Mouse (Mus musculus) forebrain, embryonic 16.5 days (tissue): ENCODE measurements around the gene Plcb1. TPM values are rescaled to one million over a fixed set of nuclear protein-coding genes. Genes with fewer than 3 reads are reported as not detected.

Experiments
- ATAC-seq: fragments of 200-750 bp; cut with Nextera tagmentation; 2 replicates; pipeline ENCODE4 v1.8.0; 2017; ENCODE audit warnings: mild to moderate bottlenecking, moderate library complexity
- H3K27ac ChIP-seq: fragments of 300-500 bp; sonication (generic); 2 replicates; pipeline ENCODE4 v1.5.1; 2014; ENCODE audit warnings: low read length, control low read depth
- H3K27me3 ChIP-seq: fragments of 300-500 bp; sonication (generic); replicated peaks from 2 replicates; pipeline ENCODE4 v1.6.1; 2014; ENCODE audit warnings: low read length; ENCODE audit not compliant: control insufficient read depth, insufficient read depth
- H3K36me3 ChIP-seq: fragments of 300-500 bp; sonication (generic); 2 replicates; pipeline ENCODE4 v1.6.1; 2014; ENCODE audit not compliant: control insufficient read depth, insufficient read depth
- H3K4me1 ChIP-seq: fragments of 300-500 bp; sonication (generic); replicated peaks from 2 replicates; pipeline ENCODE4 v1.6.1; 2014; ENCODE audit warnings: low read length; ENCODE audit not compliant: control insufficient read depth, insufficient read depth
- H3K4me2 ChIP-seq: fragments of 300-500 bp; sonication (generic); 2 replicates; pipeline ENCODE4 v1.6.1; 2014; ENCODE audit warnings: mild to moderate bottlenecking, low read length, control low read depth
- H3K4me3 ChIP-seq: fragments of 300-500 bp; sonication (generic); replicated peaks from 2 replicates; pipeline ENCODE4 v1.5.1; 2014; ENCODE audit warnings: mild to moderate bottlenecking, low read length, control low read depth
- H3K9ac ChIP-seq: fragments of 300-500 bp; sonication (generic); replicated peaks from 2 replicates; pipeline ENCODE4 v1.6.1; 2014; ENCODE audit warnings: low read depth, low read length, control low read depth
- H3K9me3 ChIP-seq: fragments of 300-500 bp; sonication (generic); 2 replicates; pipeline ENCODE4 v1.6.1; 2016; ENCODE audit warnings: low read length; ENCODE audit not compliant: control insufficient read depth
- WGBS: fragments of 180-500 bp; shearing (Covaris S2); extraction: QIAGEN DNeasy Blood & Tissue Kit; methylation state at CpG from one replicate; pipeline ENCODE4 v1.1.7; 2014; 5-methylcytosine and 5-hydroxymethylcytosine counted together
- polyA plus RNA-seq: library from polyadenylated mRNA; unstranded; fragments of >200 nt; fragmentation: Nextera tagmentation; extraction: Ambion mirVana; gene quantifications from 2 replicates; pipeline ENCODE4 v1.2.1, GENCODE M21; 2015

The Plcb1 gene
- polyA plus RNA-seq, 1 experiment from 2014 or later = 49.4 TPM

DNA sequence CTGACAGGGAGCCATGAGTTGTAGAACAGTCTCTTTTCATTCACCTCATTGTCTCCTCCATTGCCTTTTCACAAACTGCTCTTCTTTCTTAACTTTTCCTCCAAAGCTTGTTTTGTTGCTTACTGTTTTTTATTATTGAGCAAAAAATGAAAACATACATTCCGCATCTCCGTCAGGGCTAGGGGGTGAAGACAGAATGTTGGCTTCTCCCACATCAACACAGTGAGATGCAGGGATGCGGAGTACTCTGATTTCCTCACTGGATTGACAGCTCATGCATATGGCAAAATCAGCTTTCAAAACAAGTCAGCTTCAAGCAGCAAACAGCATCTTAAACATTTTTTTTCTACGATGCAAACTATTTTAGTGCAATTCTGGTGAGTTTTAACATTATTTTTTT is 108.9 kb downstream of the Plcb1 start:
- 65% methylated on average over 4 of the region's 4 CpGs for WGBS
- Histone ChIP-seq H3K4me3 (no peak overlapping the region), H3K36me3 (no peaks in the 10 kb centered on the region), H3K4me2 (no peak overlapping the region), H3K27me3 (no peaks in the 10 kb centered on the region), H3K9ac (no peak overlapping the region), H3K4me1 (no peaks in the 10 kb centered on the region), H3K27ac (no peak overlapping the region), H3K9me3 (no peaks in the 10 kb centered on the region)
- peak; percentile 65; the same call in 1 of the 2 replicates for ATAC-seq

DNA sequence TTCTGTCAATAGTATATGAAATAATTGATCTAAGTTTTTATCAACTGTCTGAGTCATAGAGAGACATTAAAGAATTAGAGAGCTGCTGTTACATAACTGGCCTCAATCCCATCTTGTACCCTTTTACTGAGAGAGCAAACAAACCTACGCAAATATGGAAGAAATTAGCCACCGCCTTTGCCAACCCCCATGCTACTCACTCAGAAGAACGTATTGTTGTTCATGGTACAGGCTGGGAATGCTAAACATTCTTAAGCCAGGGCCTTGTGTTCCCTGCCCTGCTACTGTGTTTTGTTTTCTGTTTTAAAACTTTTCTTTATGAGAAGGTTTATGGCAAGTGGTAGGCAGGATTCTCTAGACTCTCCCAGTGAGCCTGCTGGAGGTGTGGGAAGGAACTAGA is 110.3 kb downstream of the Plcb1 start:
- Histone ChIP-seq H3K36me3 (no peaks in the 10 kb centered on the region), H3K9ac (no peak overlapping the region), H3K9me3 (no peaks in the 10 kb centered on the region), H3K4me2 (no peak overlapping the region), H3K4me1 (no peaks in the 10 kb centered on the region), H3K4me3 (no peak overlapping the region), H3K27ac (no peak overlapping the region), H3K27me3 (no peaks in the 10 kb centered on the region)
- WGBS = 77% methylated on average over 3 of the region's 3 CpGs
- ATAC-seq = no peak

DNA sequence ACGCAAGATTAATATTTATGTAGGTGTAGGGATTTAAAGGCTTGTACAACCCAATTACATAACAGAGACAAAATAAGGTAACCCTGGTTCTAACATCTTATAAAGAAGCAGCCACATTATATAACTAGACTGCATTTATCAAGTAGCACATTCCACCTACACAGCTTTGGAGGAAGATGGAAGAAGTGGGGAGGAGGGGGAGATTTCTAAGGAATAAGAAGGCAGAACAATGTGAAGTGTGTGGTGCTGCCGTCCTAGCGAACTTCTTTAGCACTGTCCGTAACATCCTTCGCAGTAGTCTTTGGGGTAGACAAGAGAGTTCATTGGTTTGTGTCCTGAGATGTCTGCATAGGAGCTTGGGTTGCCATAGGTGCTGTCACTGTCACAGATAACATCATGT is 111.2 kb downstream of the Plcb1 start:
- 91% methylated on average over 5 of the region's 5 CpGs for whole genome bisulfite sequencing
- no peak overlapping the region for H3K4me2 ChIP-seq
- H3K27ac ChIP-seq = no peak overlapping the region
- no peaks in the 10 kb centered on the region for H3K9me3 ChIP-seq
- no peak for ATAC-seq
- no peaks in the 10 kb centered on the region for H3K36me3 ChIP-seq
- H3K4me3 ChIP-seq = no peak overlapping the region
- no peaks in the 10 kb centered on the region for H3K27me3 ChIP-seq
- no peaks in the 10 kb centered on the region for H3K4me1 ChIP-seq
- H3K9ac ChIP-seq = no peak overlapping the region

DNA sequence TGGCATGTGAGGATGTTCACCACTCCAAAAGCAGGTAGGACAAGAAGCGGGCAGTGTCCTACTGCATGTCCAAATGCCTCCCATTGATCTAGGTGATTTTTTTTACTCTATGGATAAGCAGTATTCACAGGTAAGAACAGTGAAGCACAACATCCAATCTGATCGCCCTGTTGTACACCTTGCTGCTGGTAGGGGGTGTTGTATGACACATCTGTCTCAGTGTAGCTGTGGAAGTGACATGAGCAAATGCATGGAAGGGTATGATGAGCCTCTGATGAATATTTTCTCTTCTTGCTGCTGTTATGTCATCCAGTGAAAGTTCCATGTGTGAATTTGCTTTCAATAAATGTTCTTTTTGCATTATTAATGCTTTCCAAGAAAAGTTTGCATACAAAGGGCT is 115.7 kb downstream of the Plcb1 start:
- Histone ChIP-seq H3K4me1 (no peaks in the 10 kb centered on the region), H3K27me3 (no peaks in the 10 kb centered on the region), H3K4me3 (no peak overlapping the region), H3K36me3 (no peaks in the 10 kb centered on the region), H3K9me3 (no peaks in the 10 kb centered on the region), H3K27ac (no peak overlapping the region), H3K4me2 (no peak overlapping the region), H3K9ac (no peak overlapping the region)
- ATAC-seq = no peak
- WGBS = 88% methylated on average over 2 of the region's 2 CpGs

DNA sequence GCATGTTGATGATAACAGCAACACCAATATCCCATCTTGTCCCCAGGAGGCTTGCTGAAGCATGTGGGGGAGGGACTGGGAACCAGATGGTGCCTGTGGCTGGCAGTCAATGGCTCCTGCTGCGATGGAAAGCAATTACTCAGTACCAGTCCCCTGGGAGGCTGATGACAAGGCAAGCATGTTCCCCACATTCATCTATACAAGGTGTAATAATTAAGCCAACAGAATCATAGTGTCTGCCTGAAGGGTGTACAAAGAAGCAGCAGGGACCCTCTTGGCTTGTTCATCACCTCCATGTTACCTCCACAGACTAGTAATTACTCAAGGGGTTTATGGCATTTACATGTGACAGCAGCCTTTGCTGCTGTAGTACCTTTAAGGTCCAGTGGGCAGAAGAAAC is 125.0 kb downstream of the Plcb1 start:
- 0% methylated on average over 1 of the region's 1 CpGs for WGBS
- H3K27ac ChIP-seq = 0 out of 2 replicates have a peak overlapping the region, but pooled peaks have one; percentile 6
- ATAC-seq = peak; percentile 88

DNA sequence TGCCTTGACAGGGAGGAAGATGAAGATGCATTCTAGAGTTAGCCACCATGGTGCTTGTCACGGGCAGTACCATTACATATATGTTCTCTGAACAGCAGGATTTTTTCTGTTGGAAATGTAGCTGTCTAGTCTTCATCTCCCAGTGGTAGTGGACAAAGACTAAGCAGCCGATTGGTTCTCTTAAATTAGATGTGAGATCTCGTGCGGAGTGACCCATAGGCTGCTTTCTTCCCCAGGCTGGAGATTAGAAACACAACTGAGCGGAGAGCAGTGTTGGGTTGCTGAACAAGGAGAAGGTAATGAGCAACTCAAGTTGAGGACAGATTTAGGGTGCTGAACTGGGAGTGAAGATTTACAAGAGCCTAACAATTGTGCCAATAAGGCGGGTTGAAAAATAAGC is 125.5 kb downstream of the Plcb1 start:
- no peak for ATAC-seq
- WGBS = 83% methylated on average over 6 of the region's 6 CpGs

More for the DNA sequence above, 125.0 kb downstream of the Plcb1 start:
- no peaks in the 10 kb centered on the region for H3K36me3 ChIP-seq
- peaks cover 23% of the 10 kb centered on the region for H3K4me1 ChIP-seq
- no peaks in the 10 kb centered on the region for H3K9me3 ChIP-seq
- H3K4me3 ChIP-seq = no peak overlapping the region
- no peaks in the 10 kb centered on the region for H3K27me3 ChIP-seq
- H3K9ac ChIP-seq = no peak overlapping the region
- no peak overlapping the region for H3K4me2 ChIP-seq

DNA sequence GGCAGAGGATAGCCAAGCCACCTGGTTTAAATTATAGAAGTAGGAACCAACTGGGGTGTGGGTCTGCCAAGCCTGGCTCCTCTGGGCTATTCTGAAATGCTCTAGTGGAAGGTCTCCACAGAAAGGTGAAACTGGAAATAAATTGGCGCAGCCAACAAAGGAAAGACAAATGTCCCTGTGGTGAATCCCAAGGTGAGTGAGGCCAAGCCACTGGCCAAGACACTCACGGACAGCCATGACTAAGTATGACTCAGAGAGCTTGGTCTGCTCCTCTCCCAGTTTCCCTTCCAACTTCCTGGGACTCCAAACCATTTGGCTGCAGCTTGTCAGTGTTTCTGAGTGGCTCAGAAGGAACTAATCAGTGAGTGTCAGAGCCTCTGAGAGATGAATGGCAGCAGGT is 126.7 kb downstream of the Plcb1 start:
- H3K4me1 ChIP-seq = peaks cover 23% of the 10 kb centered on the region
- 78% methylated on average over 2 of the region's 2 CpGs for WGBS
- ATAC-seq = no peak
- H3K4me3 ChIP-seq = no peak overlapping the region
- no peak overlapping the region for H3K9ac ChIP-seq
- H3K27me3 ChIP-seq = no peaks in the 10 kb centered on the region
- H3K27ac ChIP-seq = 0 out of 2 replicates have a peak overlapping the region, but pooled peaks have one; percentile 18
- no peak overlapping the region for H3K4me2 ChIP-seq
- H3K36me3 ChIP-seq = no peaks in the 10 kb centered on the region
- no peaks in the 10 kb centered on the region for H3K9me3 ChIP-seq

More for the DNA sequence above, 125.5 kb downstream of the Plcb1 start:
- H3K4me3 ChIP-seq = no peak overlapping the region
- no peaks in the 10 kb centered on the region for H3K27me3 ChIP-seq
- peaks cover 23% of the 10 kb centered on the region for H3K4me1 ChIP-seq
- H3K9me3 ChIP-seq = no peaks in the 10 kb centered on the region
- H3K4me2 ChIP-seq = no peak overlapping the region
- H3K36me3 ChIP-seq = no peaks in the 10 kb centered on the region
- H3K9ac ChIP-seq = no peak overlapping the region
- no peak overlapping the region for H3K27ac ChIP-seq

DNA sequence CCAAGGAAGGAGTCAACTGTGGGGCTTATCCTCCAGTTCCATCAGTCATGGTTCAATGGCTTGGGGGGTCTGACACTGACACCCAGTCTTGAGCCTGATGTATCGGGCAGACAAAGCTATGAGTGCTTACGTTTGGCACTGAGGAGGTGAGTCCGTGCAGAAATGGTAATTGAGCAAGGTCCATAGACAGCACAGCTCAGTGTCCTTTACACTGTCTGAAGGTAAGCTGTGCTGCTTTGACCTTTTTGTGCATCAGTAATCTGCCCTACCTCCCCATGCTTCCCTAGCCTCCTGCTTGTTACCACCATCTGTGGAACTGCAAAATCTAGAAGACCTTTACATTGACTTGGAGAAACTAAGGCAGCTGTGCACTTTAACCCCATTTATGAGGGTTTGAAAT is 127.7 kb downstream of the Plcb1 start:
- Histone ChIP-seq H3K9me3 (no peaks in the 10 kb centered on the region), H3K4me2 (no peak overlapping the region), H3K9ac (no peak overlapping the region), H3K27me3 (no peaks in the 10 kb centered on the region), H3K4me3 (no peak overlapping the region), H3K4me1 (peaks cover 23% of the 10 kb centered on the region), H3K36me3 (no peaks in the 10 kb centered on the region), H3K27ac (peak overlapping the region; percentile 45)
- 78% methylated on average over 3 of the region's 3 CpGs for WGBS
- no peak for ATAC-seq

DNA sequence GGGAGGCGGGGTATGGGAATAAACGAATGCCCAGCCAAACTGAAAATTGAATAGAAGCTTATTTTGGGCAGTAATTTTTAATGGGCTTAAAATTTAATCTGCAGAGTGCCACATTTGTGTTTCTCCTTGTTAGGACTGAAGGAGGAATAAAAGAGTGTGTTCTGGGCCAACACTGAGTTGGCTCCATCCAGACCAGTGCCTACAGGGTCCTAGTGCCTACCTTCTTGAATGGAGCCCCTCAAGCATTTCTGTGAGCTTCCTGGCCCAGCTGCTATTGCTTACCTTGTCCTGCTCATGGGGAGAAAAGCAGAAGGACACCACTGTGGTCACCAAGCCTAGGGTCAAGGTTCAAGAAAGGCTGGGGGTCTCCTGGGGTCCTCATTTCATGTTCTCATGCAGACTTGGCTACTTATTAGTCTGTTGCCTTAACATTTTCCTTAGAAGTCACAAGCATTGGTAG is 128.3 kb downstream of the Plcb1 start:
- WGBS = 50% methylated on average over 2 of the region's 2 CpGs
- Histone ChIP-seq H3K9me3 (no peaks in the 10 kb centered on the region), H3K4me1 (peaks cover 23% of the 10 kb centered on the region), H3K27ac (peak overlapping the region; percentile 45; the same call in 1 of the 2 replicates), H3K4me2 (no peak overlapping the region), H3K4me3 (no peak overlapping the region), H3K9ac (no peak overlapping the region), H3K27me3 (no peaks in the 10 kb centered on the region), H3K36me3 (no peaks in the 10 kb centered on the region)
- ATAC-seq = peak; percentile 70

DNA sequence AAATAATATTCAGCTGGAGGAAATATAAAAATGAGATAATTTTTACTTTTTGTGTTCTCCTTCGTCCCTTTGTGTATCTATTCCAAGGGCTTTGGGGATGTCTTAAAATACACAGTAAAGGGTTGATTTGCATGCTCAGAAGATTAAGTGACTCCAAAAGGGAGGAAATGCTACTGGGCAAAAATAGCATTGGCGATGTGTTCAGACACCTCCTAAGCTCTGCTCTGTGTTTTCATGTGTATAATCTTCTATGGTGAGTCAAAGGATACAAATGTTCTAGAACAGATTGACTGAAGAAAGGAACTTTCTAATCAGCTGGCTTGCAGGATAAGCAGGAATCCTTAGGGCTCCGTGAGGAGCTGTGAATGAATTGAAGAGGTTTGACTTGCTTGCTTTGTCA is 129.2 kb downstream of the Plcb1 start:
- peaks cover 23% of the 10 kb centered on the region for H3K4me1 ChIP-seq
- WGBS = 69% methylated on average over 3 of the region's 3 CpGs
- no peaks in the 10 kb centered on the region for H3K9me3 ChIP-seq
- no peak overlapping the region for H3K4me3 ChIP-seq
- no peaks in the 10 kb centered on the region for H3K36me3 ChIP-seq
- no peaks in the 10 kb centered on the region for H3K27me3 ChIP-seq
- no peak overlapping the region for H3K27ac ChIP-seq
- no peak overlapping the region for H3K9ac ChIP-seq
- ATAC-seq = no peak
- H3K4me2 ChIP-seq = no peak overlapping the region
